Mouse (Mus musculus) c-Kit-positive CD71-negative TER-119-negative erythroid progenitor cells, embryonic 14.5 days (primary cell): Measurements from ENCODE around the gene Mrpl42.

Experiments
- DNase-seq: peaks from one replicate; pipeline ENCODE4 v3.0.0-alpha.2; 2013; ENCODE audit warnings: low read depth

Gene Mrpl42

DNA sequence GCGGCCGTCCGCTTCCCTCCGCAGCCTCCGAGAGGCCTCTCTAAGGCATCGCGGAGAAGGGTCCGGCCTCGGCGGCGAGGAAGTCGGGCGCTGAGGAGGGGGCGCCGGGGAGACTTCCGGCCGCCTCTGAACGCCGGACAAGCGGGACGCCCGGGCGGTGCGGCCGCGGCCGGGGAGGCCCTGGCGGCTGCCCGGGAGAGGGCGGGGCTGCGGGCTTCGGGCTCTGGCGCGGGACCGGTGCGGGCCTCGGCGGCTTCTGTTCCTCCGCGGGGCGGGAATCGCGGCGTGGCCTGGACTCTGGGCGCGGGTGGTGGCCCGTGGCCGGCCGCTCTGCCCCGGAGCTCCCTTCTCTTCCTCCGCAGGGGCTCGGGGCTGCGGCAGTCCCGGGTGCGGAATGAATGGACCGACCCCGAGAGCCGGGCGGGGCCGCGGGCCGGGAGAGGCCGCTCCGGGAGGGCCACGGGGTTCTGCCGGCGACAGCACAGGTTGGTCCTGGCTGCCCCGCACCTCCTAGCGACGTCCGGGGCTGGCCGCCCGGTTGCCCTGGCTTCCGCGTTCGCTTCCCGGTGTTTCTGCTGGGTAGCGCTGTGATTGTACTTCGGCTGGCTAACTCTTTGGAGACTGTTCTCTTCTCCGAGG lies 13.7 kb upstream of the Mrpl42 start:
- no peak for DNase-seq

DNA sequence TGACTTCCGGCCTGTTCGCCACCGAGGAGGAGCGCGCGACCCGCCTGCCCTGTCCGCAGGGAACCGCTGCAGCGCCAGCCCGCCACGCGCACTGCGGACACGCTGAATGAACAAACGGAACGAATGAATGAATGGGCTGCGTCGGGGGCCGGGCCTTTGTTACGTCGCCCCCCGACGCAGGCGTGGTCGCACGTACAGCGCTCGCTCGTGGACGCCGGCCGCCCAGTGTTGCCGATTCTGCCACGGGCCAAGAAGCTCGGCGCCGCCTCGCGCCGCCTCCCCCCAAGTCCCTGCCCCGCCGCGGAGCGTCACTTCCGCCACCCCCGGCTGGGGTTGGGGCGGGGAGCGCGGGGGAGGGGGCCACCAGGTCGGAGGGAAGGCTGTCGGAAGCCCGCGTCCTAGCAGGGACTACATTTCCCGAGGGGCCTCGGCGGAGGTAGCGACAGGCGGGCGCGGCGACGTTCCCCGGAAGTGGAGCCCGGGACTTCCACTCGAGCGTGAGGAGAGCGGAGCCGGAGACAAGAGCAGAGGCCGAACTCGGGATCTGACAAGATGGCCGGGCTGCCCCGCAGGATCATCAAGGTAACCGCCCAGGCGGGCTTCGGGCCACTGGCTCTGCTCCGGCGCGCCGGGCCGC lies 13.0 kb upstream of the Mrpl42 start, which contains the start of gene Ube2n:
Gene Ube2n, plus strand, starts transcription at position 490 of the 637 bp plus-strand sequence.
- DNase-seq, result peak; percentile 89

DNA sequence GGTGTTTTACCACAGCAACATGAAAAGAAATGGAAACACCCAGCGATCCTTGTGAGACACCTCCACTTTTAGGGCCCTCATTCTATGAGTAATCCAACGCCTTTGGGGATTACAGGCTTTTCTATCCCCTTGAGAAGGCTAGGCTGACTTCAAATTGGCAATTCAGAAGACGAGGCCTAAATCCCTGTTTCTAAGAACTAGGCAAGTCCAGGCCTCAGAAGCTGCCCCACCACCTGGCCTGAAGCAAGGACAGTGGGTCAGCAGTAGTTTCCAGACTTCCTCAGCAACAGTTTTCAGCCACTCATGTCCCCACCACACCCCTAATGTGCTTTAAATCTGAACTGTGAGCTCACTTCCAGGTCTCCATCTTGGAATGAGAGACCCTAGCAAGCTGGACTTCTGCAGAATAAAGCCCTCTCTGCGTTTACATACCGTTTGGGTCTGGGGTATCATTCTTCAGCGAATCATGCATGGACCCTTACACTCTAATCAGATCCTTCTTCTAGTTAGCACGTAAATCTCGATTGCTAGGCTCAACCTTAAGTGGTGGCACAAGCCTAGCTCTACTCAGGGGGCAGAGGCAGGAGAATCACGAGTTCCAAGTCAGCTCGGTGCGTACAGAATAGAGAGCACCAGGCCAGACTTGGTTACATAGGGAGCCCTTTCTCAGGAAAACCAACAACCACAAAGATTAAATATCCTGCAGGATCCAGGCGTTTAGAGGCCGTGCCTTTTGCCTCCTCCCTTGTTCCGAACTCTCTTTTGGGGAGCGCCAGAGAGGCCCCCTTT lies 12.2 kb upstream of the Mrpl42 start:
- no peak for DNase-seq

DNA sequence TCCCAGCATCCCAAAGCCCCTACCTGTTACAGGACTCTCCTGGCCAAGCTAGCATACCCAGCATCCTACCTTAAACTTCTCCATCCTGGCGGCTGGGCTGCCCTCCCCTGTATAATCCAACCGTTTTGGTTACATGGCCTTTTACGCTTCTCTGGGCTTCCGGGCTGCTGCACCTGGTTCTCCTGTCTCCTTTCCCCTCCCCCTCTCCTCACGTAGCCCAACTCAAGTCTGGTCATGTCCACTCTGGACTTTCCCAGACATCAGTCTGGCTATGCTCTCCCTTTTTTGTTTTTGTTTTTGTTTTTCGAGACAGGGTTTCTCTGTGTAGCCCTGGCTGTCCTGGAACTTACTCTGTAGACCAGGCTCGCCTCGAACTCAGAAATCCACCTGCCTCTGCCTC lies 10.9 kb upstream of the Mrpl42 start:
- DNase-seq, result no peak

- DNase-seq, result no peak
Observed at GRCm38 (mm10) chr10:95509263-95509662, 7.5 kb upstream of the Mrpl42 start.

DNA sequence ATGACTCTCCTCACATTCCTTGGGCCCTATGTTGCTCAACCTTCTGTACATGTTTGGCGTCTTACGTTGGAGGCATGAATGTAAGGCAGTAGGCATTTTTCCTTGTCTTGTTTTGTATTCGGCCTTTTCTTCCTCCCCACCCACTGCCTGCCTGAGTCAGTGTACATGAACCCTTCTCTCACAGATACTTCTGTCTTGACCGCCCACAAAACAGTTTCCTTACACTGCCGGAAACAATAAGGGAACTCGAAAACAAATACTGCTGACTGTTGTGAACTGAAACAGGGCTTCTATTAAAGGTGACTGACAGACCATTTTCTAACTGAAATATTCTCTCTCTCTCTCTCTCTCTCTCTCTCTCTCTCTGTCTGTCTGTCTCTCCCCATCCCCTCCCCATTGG lies 7.1 kb upstream of the Mrpl42 start:
- DNase-seq, result no peak

DNA sequence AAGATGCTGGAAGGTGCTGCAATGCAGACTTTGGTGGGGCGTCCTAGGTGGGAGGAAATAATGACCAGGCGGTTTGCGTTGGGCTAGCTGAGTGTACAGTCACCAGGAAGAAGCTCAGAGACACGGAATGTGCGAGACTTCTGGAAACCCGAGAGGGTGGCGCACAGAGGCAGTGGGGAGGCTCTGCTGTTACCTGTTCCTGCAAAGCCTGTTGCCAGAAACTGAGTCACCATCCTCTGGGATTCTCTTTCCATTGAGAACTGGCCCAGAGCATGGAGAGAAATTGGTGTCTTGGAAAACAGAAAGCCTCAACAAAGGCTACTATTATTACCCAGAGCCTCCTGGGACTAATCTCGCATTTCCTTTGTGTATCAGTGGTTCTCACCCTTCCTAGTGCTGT lies 6.4 kb upstream of the Mrpl42 start:
- DNase-seq, result no peak

DNA sequence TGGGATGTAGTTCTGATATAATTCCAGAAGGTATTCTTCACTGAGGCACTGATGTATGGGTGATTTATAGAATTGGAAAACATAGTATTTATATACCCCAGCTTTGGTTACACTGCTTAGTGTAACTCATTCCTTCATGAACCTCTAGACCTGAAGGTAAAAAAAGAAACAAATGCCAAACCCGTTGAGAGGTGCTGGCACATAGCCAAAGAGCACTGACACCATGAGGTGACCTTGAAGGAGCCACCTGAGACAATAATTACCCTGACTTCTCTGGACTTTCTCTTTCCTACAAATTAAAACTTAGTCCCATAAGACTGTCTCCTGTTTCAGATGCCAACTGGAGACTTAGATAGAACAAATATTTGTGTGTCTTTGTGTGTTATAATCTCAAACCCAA lies 2.6 kb upstream of the Mrpl42 start:
- DNase-seq, result no peak

DNA sequence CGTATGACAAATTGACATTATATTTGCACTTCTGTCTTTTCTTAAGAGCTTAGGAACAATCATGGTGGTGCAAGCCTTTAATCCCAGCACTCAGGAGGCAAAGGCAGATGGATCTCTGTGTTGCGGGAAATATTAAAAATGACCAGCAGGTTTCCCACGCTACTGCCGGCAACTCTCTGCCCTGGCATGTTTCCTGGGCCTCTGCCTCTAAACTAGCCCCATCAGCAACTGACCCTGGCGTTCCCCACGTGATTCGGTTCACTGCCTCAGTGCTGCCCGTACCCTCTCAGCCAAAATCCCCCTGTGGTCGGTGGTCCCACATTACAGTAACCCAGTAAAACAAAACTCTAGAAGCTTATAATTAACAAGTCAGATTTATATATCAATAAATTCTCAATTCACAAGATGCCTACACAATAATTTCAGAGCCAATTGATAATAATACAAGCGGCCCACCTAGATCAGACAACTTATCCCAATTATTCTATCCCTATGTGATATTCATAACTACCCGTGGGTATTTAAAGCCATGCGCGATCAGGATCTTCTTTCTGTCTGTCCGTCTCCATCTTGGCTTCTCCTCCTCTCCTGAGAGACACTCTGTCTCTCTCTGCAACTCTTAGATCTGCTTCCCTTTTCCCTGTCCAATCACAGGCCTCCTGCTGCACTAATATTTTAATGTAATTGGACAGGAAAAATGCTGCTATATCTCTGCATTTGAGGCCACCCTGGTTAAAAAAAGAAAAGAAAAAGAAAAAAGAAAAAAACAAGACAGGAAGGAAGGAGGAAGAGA lies 1.9 kb upstream of the Mrpl42 start:
- no peak for DNase-seq

- no peak for DNase-seq
Observed at GRCm38 (mm10) chr10:95501033-95501432, 707 bp downstream of the Mrpl42 start.

- DNase-seq, result no peak
Observed at GRCm38 (mm10) chr10:95494268-95494667, 7.5 kb downstream of the Mrpl42 start.

GRCm38 (mm10) chr10:95489653-95490052 lies 12.1 kb downstream of the Mrpl42 start:
- DNase-seq, result no peak

DNA sequence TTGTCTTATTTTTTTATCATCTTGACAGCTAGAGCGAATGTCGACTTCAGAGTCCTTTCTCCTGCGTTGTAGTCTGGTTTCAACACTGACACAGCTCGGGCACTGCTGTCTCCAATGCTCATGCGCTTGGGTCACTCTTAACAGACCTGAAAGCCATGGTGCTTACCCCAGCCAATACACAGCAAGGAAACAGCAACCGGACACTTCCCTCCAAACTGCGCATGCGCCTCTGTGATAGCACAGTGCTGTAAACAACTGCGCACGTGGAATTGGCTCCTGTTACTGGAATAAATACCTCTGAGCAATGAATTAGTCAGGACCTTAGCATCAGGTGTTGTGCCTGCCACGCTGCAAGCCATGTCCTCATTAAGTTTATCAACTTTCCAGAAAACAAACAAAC lies 24.2 kb downstream of the Mrpl42 start:
- no peak for DNase-seq

DNA sequence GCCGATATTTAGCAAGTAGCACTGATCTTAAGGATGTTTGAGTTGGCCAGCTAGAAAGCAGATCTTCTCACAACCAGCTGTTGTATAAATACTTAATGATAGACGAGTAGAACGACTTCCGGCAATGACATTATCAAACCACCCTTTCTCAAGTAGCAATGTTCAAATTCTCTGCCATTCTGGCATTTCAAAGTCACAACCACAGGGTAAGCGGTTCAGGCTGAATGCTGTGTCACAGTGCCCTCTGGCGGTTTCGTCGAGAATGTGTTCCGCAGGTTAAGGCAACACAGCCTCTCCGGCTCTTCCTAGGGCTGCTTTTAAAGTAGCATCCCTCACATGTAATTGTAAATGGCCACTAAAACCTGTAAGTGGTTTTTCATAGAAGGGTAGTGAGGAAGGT lies 25.8 kb downstream of the Mrpl42 start:
- DNase-seq, result peak; percentile 77

- DNase-seq, result no peak
Observed at GRCm38 (mm10) chr10:95471889-95472547, 29.7 kb downstream of the Mrpl42 start.

DNA sequence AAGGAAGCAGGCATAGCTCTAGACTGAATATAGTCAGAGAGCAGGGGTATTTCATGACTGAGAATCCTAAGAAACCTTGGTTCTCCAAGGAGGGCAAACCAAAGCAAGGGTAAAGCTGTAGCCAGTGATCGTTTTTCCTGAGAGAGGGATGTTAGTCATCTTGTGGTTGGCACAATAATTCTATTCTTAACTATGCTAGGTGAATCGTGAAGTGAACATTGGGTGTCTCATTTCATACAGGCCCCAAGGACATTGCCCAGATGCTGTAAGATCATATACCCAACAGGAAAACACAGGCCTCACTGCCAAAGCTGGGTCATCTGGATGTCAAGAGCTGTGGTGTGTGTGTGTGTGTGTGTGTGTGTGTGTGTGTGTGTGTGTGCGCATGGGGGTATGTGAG lies 30.6 kb downstream of the Mrpl42 start:
- no peak for DNase-seq

DNA sequence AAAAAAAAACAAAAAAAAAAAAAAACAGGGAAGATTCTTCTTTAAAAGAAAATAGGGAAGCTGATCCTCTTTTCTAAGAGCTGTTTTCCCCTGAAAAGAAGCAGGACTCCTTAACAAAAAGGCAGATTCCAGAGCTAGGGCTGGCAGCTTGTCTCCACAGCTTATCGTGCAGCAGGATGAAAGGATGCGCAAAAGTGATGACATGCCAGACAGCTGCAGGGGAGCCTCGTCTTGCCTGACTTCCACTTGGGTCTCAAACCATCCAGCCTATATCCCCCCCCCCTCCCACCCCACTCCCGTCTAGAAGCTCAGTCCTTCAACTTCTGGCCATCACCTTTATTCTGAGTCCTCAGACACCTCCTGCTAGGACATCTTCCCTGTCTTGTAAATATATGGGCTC lies 32.8 kb downstream of the Mrpl42 start:
- DNase-seq, result no peak

DNA sequence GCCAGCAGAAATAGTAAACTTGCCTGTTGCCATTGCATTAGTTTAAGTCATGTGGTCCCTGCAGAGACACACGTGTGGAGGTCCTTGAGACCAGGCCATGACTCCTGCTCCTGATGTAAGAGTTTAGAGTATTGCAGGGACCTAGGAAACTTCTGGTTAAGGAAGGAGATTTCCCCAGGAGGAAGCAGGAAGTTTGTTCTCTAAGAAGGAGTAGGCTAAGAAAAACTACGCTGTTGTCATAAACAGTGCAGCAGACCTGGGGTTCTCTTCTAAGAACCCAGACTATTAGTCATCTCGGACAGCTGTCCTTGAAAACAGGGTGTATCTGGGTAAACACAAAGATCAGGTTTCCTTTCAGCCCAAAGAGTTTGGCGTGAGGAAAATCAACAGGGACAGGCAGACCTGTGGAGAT lies 36.2 kb downstream of the Mrpl42 start:
- no peak for DNase-seq

DNA sequence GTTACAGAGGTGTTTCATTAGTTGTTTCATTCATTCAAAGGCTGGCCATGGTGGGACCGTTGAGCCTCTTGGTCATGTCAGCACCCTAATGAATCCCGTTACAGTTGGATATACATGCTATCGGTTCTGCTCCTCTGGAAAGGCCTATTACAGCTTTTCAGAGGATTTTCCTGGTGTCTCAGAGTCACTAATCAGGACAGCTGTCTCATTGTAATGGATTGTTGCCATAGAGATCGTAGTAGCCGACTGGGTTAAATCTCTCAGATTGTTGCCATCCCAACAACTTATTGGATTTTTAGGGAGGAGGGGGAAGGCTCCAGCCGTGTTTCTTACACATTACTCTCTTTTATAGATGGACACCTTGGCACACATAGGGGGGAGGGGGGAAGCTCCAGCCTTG lies 37.2 kb downstream of the Mrpl42 start:
- no peak for DNase-seq

DNA sequence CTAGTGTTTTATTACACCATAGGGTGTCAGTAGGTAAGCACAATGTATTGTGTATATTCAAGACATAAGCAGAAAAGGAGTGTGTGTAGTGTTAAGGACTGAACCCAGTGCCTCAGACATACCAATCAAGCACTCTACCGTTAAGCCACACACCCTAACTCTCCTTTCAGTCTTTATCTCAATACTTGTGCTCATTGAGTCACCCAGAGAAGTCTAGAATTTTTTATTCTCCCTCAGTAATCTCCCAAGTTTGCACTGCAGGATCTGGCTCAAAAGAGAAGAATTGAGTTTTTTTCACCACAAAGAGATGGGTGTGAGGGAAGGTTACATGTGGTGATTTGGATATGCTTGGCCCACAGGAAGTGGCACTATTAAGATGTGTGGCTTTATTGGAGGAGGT lies 39.5 kb downstream of the Mrpl42 start:
- DNase-seq, result no peak

DNA sequence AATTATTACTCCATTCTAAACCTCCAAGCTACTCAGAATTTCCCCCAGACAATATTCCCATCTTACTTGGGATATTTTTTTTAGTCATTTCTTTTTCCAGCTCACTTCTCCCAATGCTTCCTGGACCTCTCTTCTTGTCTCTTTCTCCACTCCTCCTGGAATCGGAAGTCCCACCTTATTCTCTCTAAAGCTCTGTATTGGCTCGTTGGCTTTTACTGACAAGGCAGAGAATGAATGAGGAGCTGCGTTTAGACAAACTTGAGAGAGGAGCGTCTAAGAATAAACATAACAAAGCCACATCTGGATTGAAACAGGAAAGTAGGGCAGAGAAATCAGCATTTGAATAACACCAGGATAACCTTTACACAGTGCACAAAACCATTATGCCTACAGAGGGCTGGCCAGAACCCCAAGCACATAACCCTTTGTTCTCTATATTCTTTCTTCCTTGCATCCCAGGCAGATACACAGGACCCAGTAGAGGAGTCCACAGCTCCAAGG lies 40.6 kb downstream of the Mrpl42 start:
- DNase-seq, result no peak
